Mouse (Mus musculus) MEL (cell line): Measurements from ENCODE around the gene Slc16a10. TPM values are rescaled to one million over a fixed set of nuclear protein-coding genes. Genes with fewer than 3 reads are reported as not detected.

Source experiments
- DNase-seq: peaks from one replicate; pipeline ENCODE4 v3.0.0; 2011; ENCODE audit warnings: low read depth, low spot score
- H3K27ac ChIP-seq: 2 replicates; pipeline ENCODE4 v1.5.1; 2012; ENCODE audit warnings: low read depth, mild to moderate bottlenecking, control low read depth, low read length, moderate library complexity; ENCODE audit not compliant: control insufficient read depth
- H3K27me3 ChIP-seq, 2 experiments: fragments of 150-350 bp in 1 of 2; sonication (generic) in 1 of 2; 2 replicates each; pipeline ENCODE4 v1.6.1; 2012; ENCODE audit warnings: low read length in 2 of 2, mild to moderate bottlenecking in 2 of 2, improper control_type of control experiment in 1 of 2, moderate library complexity in 1 of 2; ENCODE audit not compliant: insufficient read depth in 2 of 2, control insufficient read depth in 1 of 2
- H3K36me3 ChIP-seq, 2 experiments: 2 replicates each; pipeline ENCODE4 v1.6.1; 2012 to 2014; ENCODE audit warnings: low read length in 2 of 2, improper control_type of control experiment in 1 of 2, inconsistent platforms in 1 of 2, mild to moderate bottlenecking in 1 of 2; ENCODE audit not compliant: insufficient read depth in 2 of 2, control insufficient read depth in 1 of 2
- H3K4me1 ChIP-seq, 2 experiments: fragments of 150-350 bp in 1 of 2; sonication (generic) in 1 of 2; 2 replicates each; pipeline ENCODE4 v1.6.1; 2012; ENCODE audit warnings: low read length in 2 of 2, improper control_type of control experiment in 1 of 2, mild to moderate bottlenecking in 1 of 2; ENCODE audit not compliant: insufficient read depth in 2 of 2, control insufficient read depth in 1 of 2
- H3K4me3 ChIP-seq, 2 experiments: fragments of 150-350 bp in 1 of 2; sonication (generic) in 1 of 2; 2 replicates each; pipeline ENCODE4 v1.5.1; 2012; ENCODE audit warnings: low read depth in 2 of 2, low read length in 2 of 2, mild to moderate bottlenecking in 2 of 2, moderate library complexity in 2 of 2, control low read depth in 1 of 2, improper control_type of control experiment in 1 of 2; ENCODE audit not compliant: control insufficient read depth in 1 of 2, insufficient read depth in 1 of 2
- H3K79me2 ChIP-seq: 2 replicates; pipeline ENCODE4 v1.6.1; 2012; ENCODE audit warnings: mild to moderate bottlenecking, low read length, moderate library complexity; ENCODE audit not compliant: control insufficient read depth, poor library complexity, insufficient read depth
- H3K9ac ChIP-seq: 2 replicates; pipeline ENCODE4 v1.6.1; 2012; ENCODE audit warnings: low read depth, mild to moderate bottlenecking, control low read depth, low read length, moderate library complexity; ENCODE audit not compliant: control insufficient read depth, poor library complexity, severe bottlenecking
- H3K9me3 ChIP-seq: fragments of 150-350 bp; sonication (generic); replicated peaks from 2 replicates; pipeline ENCODE4 v1.6.1; 2012; ENCODE audit warnings: mild to moderate bottlenecking, low read length, improper control_type of control experiment, moderate library complexity; ENCODE audit not compliant: insufficient read depth
- CHD2 ChIP-seq: IDR thresholded peaks from 2 replicates; pipeline ENCODE4 v1.6.1; 2011; ENCODE audit warnings: low read length, improper control_type of control experiment
- ETS1 ChIP-seq: IDR thresholded peaks from 2 replicates; pipeline ENCODE4 v1.6.1; 2012; ENCODE audit warnings: low read depth, mild to moderate bottlenecking, inconsistent platforms, low read length, improper control_type of control experiment, moderate library complexity
- GABPA ChIP-seq: IDR thresholded peaks from 2 replicates; pipeline ENCODE4 v1.6.1; 2012; ENCODE audit warnings: low read depth, mild to moderate bottlenecking, inconsistent platforms, low read length, improper control_type of control experiment, moderate library complexity
- GATA1 ChIP-seq: IDR thresholded peaks from 2 replicates; pipeline ENCODE4 v1.6.1; 2011; ENCODE audit warnings: low read depth, low read length, improper control_type of control experiment
- MAZ ChIP-seq: IDR thresholded peaks from 2 replicates; pipeline ENCODE4 v1.6.1; 2012; ENCODE audit warnings: low read depth, mild to moderate bottlenecking, inconsistent platforms, low read length, improper control_type of control experiment
- NELFE ChIP-seq: IDR thresholded peaks from 2 replicates; pipeline ENCODE4 v1.6.1; 2011; ENCODE audit warnings: low read depth, low read length, improper control_type of control experiment
- POLR2A ChIP-seq, 2 experiments: IDR thresholded peaks; 2 replicates each; pipeline ENCODE4 v1.6.1; 2011 to 2012; ENCODE audit warnings: low read length in 2 of 2, mild to moderate bottlenecking in 2 of 2, control low read depth in 1 of 2, improper control_type of control experiment in 1 of 2, low read depth in 1 of 2, moderate library complexity in 1 of 2; ENCODE audit not compliant: control insufficient read depth in 1 of 2, insufficient read depth in 1 of 2, poor library complexity in 1 of 2
- SIN3A ChIP-seq: IDR thresholded peaks from 2 replicates; pipeline ENCODE4 v1.6.1; 2012; ENCODE audit warnings: low read length, improper control_type of control experiment, inconsistent platforms
- TBP ChIP-seq: IDR thresholded peaks from 2 replicates; pipeline ENCODE4 v1.8.0; 2011; ENCODE audit warnings: low read depth, low read length, improper control_type of control experiment
- UBTF ChIP-seq: IDR thresholded peaks from 2 replicates; pipeline ENCODE4 v1.6.1; 2012; ENCODE audit warnings: low read depth, mild to moderate bottlenecking, inconsistent platforms, low read length, improper control_type of control experiment, moderate library complexity, borderline replicate concordance; ENCODE audit not compliant: insufficient read depth
- USF1 ChIP-seq: IDR thresholded peaks from 2 replicates; pipeline ENCODE4 v1.6.1; 2014; ENCODE audit warnings: low read depth, mild to moderate bottlenecking, inconsistent platforms, low read length, improper control_type of control experiment, moderate library complexity
- polyA plus RNA-seq, 2 experiments: library from polyadenylated mRNA; stranded (reverse) in 1 of 2; unstranded in 1 of 2; fragments of >175 nt in 1 of 2; fragments of >200 nt in 1 of 2; gene quantifications; 2 replicates each; pipeline versions ENCODE4 v1.2.1 to v1.2.4; 2012; ENCODE audit warnings: low replicate concordance in 2 of 2, low read depth in 1 of 2; ENCODE audit not compliant: insufficient read length in 2 of 2, insufficient read depth in 1 of 2, missing spikeins in 1 of 2
- total RNA-seq: library from RNA; depleted of rRNA; stranded (reverse); fragments of 300-350 nt; gene quantifications from 2 replicates; pipeline ENCODE4 v1.2.3, GENCODE M21; 2012

Gene Slc16a10
- total and polyA plus RNA-seq, 3 experiments = 13.2 to 17.9 TPM; not detected in 1

DNA sequence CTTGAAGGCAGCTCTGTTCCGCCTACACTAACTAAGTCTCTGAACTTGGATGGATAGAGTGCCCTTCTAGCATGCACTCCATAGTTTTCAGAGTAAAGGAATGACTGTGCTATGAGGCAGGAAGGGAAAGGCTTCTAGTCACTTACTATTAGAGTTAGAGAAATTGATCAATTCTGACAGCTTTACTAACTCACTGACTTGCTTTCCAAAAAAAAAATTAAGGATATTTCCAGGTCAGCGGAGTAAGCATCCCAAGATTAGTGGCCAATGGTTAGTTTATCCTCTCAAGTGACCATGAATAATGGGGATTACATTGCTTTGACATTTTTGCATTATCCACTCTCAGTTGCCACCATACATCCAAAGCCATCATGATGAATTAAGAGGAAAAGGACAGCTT is 18.0 kb downstream of the Slc16a10 start:
- Histone ChIP-seq H3K27me3 (no peaks in the 10 kb centered on the region), H3K79me2 (peaks cover 5% of the 10 kb centered on the region; the same call in 1 of the 2 replicates), H3K36me3 (peaks cover 0 to 32% of the 10 kb centered on the region in 2 experiments; a peak in 2 of 4 replicates), H3K4me1 (peaks cover 16 to 25% of the 10 kb centered on the region in 2 experiments)
- no peak for DNase-seq
- no peak for TF ChIP-seq UBTF
- TF ChIP-seq, all 39 proteins: peak for 0
- Histone ChIP-seq H3K27ac (peak overlapping the region; percentile 54), H3K9ac (no peak overlapping the region), H3K4me3 (peak overlapping the region in 1 of 2 experiments; percentile 13; a peak in 1 of 4 replicates), H3K9me3 (no peaks in the 10 kb centered on the region)

DNA sequence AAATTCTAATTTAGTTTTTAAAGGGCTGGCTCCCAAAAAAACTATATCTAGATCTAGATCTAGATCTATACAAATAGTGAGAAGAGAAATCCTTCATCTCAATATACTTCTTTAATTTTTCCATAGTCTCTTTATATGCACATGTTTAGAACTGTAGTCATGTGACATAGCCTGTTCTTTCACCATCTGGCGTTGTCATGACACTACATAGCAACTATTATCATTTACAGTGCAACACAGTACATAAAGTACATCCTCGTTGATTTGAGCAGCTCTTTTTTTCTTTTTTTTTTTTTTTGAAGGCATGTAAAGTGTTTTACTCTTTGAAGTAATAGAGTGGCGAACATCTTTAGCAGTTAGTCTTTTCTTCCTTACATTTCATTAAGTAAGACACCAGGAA is 22.6 kb downstream of the Slc16a10 start:
- Histone ChIP-seq H3K9ac (no peak overlapping the region), H3K36me3 (peaks cover 0 to 16% of the 10 kb centered on the region in 2 experiments; a peak in 3 of 4 replicates), H3K27ac (no peak overlapping the region), H3K27me3 (no peaks in the 10 kb centered on the region), H3K79me2 (peaks cover 5% of the 10 kb centered on the region; the same call in 1 of the 2 replicates), H3K4me3 (no peak overlapping the region), H3K4me1 (peaks cover 11 to 23% of the 10 kb centered on the region in 2 experiments), H3K9me3 (no peaks in the 10 kb centered on the region)
- DNase-seq = no peak
- TF ChIP-seq USF1 (peak; percentile 45; the same call in 1 of the 2 replicates), GATA1 (no peak), GABPA (no peak)

DNA sequence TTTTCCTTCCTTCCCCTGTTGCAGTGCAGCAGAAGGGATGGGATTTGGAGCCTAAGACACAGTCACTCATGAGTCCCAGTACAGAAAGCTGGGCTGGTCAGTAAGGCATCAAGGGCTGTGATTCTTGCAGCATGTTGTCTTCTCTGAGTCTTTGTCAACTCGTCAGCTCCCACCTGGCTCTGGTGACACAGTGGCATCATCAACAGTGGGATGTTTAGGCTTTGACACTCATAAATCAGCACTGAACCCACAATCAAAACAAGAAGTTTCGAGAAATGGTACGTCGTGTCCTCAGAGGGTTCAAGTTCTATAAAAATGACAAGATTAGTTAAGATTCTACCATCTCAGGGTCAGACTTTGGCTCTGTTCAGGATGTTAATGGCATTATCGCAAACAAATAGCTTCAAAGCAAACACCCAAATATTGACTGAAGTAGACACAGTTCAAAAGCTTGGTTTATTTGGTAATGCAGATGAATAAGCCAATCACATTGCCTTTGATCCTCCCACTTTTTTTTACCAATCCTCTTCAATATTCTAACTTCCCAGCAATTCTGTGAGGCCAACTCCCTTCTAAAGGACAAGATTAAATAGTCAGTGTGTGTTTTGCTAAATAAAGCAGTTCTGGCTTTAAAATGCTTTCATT is 23.2 kb downstream of the Slc16a10 start:
- peaks cover 9 to 17% of the 10 kb centered on the region in 2 experiments for H3K4me1 ChIP-seq
- DNase-seq = no peak
- no peak overlapping the region for H3K27ac ChIP-seq
- no peak overlapping the region for H3K9ac ChIP-seq
- TF ChIP-seq MAZ = no peak
- TF ChIP-seq CHD2 = no peak
- no peak for TF ChIP-seq SIN3A
- TF ChIP-seq NELFE = no peak
- no peak for TF ChIP-seq ETS1
- TF ChIP-seq POLR2A (IDR thresholded peaks at IDR 0.05; ENCODE audit: control insufficient read depth in 1 of 2, insufficient read depth in 1 of 2, low read depth in 1 of 2, low read length in 2 of 2, poor library complexity in 1 of 2) = no peak
- no peak for TF ChIP-seq TBP
- peaks cover 0 to 10% of the 10 kb centered on the region in 2 experiments; a peak in 3 of 4 replicates for H3K36me3 ChIP-seq
- no peak overlapping the region for H3K4me3 ChIP-seq
- H3K27me3 ChIP-seq = no peaks in the 10 kb centered on the region
- H3K79me2 ChIP-seq = peaks cover 5% of the 10 kb centered on the region; the same call in 1 of the 2 replicates
- H3K9me3 ChIP-seq = no peaks in the 10 kb centered on the region
